Mouse (Mus musculus) testis, adult 2 months (tissue): Measurements from ENCODE around the gene Cd36. TPM values are rescaled to one million over a fixed set of nuclear protein-coding genes. Genes with fewer than 3 reads are reported as not detected.

ENCODE experiments used
- H3K27ac ChIP-seq: fragments of 200-500 bp; 2 replicates; pipeline ENCODE4 v1.5.1; 2012; ENCODE audit warnings: low read depth, low read length; ENCODE audit not compliant: control insufficient read depth, insufficient read depth
- H3K27me3 ChIP-seq: fragments of 200-500 bp; 2 replicates; pipeline ENCODE4 v1.6.1; 2012; ENCODE audit warnings: mild to moderate bottlenecking, low read length, moderate library complexity; ENCODE audit not compliant: control insufficient read depth, insufficient read depth
- H3K36me3 ChIP-seq: fragments of 200-500 bp; 2 replicates; pipeline ENCODE4 v1.6.1; 2012; ENCODE audit warnings: mild to moderate bottlenecking, low read length; ENCODE audit not compliant: control insufficient read depth, insufficient read depth
- H3K4me1 ChIP-seq: fragments of 200-500 bp; 2 replicates; pipeline ENCODE4 v1.6.1; 2012; ENCODE audit warnings: low read length; ENCODE audit not compliant: control insufficient read depth, insufficient read depth
- H3K4me3 ChIP-seq: fragments of 200-500 bp; 2 replicates; pipeline ENCODE4 v1.5.1; 2012; ENCODE audit warnings: low read depth, mild to moderate bottlenecking, low read length, moderate library complexity, mixed read lengths; ENCODE audit not compliant: control insufficient read depth
- CTCF ChIP-seq: fragments of 200-500 bp; IDR thresholded peaks from 2 replicates; pipeline ENCODE4 v1.5.1; 2012; ENCODE audit warnings: low read depth, mild to moderate bottlenecking, inconsistent platforms, low read length, moderate library complexity; ENCODE audit not compliant: control insufficient read depth, insufficient read depth, insufficient replicate concordance
- POLR2A ChIP-seq: fragments of 200-500 bp; IDR thresholded peaks from 2 replicates; pipeline ENCODE4 v1.6.1; 2012; ENCODE audit warnings: low read depth, mild to moderate bottlenecking, inconsistent platforms, low read length, moderate library complexity; ENCODE audit not compliant: control insufficient read depth
- polyA plus RNA-seq: library from polyadenylated mRNA; depleted of rRNA; stranded (reverse); fragments of >200 nt; gene quantifications from 2 replicates; pipeline ENCODE4 v1.2.3, GENCODE M21; 2012

Gene Cd36
- polyA plus RNA-seq, 1 experiment: 5.0 TPM

DNA sequence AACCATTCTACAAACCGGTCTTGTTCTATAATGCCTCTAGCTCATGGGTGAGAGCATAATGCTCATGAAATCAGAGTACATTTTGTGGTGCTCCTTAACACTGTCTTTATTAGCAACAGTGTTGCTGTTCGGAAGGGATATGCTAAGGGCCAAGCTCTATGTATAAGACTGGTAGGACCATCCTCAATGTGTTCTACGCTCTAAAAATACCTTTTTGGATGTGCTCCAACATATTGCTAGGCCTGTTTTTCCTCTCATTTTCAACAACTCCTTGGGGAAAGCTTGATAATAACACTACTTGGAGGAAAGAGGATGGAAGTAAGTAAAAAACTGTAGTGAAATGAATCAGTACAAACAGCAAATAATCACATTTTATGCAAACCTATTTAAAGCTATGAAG lies 44.7 kb downstream of the Cd36 start:
- Histone ChIP-seq H3K27me3 (no peaks in the 10 kb centered on the region), H3K4me3 (no peak overlapping the region), H3K4me1 (no peaks in the 10 kb centered on the region), H3K27ac (no peak overlapping the region), H3K36me3 (no peaks in the 10 kb centered on the region)
- TF ChIP-seq POLR2A: no peak
- no peak for TF ChIP-seq CTCF

DNA sequence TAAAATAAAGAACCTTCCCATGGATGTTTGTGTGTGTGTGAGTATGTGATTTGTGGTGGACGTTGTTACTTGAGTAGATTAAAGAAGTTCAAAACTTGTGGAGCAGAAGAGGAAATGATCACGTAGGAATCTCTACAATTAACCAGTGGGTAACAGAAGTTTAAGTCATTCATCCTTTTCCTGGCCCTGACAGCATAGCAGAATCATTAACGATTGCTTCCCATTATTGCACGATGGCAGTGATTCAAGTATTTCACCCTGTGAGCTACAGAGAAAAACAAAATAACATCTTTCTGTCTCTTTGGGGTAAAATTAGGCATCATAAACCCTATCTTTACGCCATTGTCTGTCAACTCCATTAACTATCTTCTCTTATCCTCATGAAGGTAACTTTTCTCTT lies 45.3 kb downstream of the Cd36 start:
- Histone ChIP-seq H3K4me3 (no peak overlapping the region), H3K4me1 (no peaks in the 10 kb centered on the region), H3K36me3 (no peaks in the 10 kb centered on the region), H3K27ac (no peak overlapping the region), H3K27me3 (no peaks in the 10 kb centered on the region)
- TF ChIP-seq POLR2A: no peak
- no peak for TF ChIP-seq CTCF

DNA sequence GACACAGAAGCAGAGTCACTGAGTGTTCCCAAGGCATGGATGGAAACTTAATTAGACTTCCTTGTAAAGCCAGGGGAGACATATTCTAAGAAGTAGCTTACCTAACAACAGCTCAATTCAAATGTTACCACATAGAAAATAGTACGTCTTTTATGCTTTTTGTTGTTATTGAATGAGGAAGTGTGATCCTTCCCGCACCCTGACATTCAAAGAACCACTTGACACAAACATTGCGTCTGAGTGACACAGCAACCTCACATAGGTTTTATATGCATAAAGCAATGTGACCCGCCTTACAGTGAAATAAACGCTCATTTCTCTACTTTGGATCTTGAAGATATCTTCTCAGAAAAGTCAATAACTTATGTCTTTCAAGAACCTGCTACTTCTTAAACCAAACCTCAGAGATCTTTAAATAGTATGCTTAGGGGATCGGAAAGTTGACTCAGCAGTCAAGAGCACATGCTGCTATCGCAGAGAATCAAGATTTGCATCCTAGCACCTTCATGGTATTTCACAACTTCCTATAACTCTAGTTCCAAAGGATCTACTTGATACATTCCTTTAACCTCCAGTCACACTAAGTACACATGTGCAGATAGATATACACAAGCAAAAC lies 46.4 kb downstream of the Cd36 start:
- TF ChIP-seq CTCF (no peak), POLR2A (no peak)
- Histone ChIP-seq H3K4me3 (no peak overlapping the region), H3K27ac (no peak overlapping the region), H3K36me3 (no peaks in the 10 kb centered on the region), H3K4me1 (no peaks in the 10 kb centered on the region), H3K27me3 (no peaks in the 10 kb centered on the region)

DNA sequence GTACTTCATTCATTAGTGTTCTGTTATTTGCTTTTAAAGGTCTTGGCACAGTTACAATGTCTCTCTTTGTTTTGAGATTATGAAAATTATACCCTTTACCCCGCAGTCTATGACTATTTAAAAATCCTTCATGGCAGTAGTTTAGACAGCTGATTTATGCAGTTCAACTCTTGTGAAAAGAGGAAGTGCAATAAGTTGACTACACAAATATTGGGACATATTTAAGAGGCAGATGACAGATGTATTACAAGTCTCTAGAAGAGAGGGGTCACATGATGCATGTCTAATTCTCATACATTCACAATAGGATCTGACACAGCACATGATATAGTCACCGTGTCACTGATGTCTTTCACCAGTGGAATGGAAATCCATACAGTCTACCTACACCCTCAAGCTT lies 49.1 kb downstream of the Cd36 start:
- H3K4me3 ChIP-seq: no peak overlapping the region

DNA sequence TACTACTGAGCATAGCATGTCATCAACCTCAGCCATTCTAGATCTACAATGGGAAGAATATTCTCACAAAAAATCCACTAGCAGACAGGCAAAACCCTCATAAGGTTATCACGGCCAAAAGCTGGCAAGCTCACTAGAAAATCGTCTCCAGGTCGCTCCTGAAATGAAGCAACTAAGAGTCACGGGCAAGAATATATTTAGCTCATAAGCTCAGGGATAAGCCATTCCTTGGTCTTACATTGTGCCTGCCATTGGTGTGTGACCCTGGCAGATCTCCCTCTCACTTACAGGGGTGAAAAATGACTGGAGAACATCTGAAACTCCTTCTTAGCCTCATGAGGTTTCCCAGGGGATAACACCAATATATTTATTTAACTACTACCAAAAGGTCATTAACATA lies 52.2 kb downstream of the Cd36 start:
- H3K4me3 ChIP-seq: no peak overlapping the region
- no peaks in the 10 kb centered on the region for H3K27me3 ChIP-seq
- no peak overlapping the region for H3K27ac ChIP-seq
- no peak for TF ChIP-seq CTCF
- no peak for TF ChIP-seq POLR2A
- H3K4me1 ChIP-seq: no peaks in the 10 kb centered on the region
- no peaks in the 10 kb centered on the region for H3K36me3 ChIP-seq

More for the DNA sequence above, 49.1 kb downstream of the Cd36 start:
- no peaks in the 10 kb centered on the region for H3K27me3 ChIP-seq
- H3K36me3 ChIP-seq: no peaks in the 10 kb centered on the region
- no peaks in the 10 kb centered on the region for H3K4me1 ChIP-seq
- TF ChIP-seq POLR2A: no peak
- no peak for TF ChIP-seq CTCF
- H3K27ac ChIP-seq: no peak overlapping the region

DNA sequence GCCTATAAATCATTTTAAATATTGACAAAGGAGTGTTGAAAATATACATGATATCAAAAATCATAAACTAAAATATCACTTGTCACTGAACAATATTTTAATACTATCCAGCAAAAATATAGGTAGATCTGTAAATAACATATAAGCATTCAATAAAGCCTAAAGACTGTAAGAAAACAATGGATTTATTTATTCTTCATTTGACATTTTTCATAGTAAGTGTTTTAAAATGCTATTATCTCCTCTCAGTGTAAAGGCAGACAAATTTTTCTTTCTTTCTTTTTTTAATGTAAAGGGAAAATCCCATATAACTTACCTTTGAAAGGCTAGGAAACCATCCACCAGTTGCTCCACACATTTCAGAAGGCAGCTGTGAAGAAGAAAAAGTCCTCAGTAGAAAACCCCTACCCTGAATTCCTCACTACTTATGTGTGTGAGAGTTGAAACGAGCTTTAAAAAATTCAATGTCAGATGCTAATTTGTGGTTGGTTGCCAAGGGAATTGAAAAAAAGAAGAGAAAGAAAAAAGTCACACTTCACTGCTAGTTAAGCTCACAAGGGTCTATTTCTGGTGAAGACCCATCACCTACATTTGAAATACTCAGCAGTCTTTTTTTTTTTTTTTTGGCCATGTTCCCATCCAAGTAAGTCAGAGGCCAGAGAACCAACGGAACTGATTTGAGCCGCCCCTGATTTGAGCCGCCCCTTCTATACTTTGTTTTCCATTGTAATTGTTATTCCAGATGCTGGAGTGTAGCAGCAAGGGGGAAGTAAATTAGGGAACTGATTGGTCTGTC lies 53.1 kb downstream of the Cd36 start:
- no peaks in the 10 kb centered on the region for H3K27me3 ChIP-seq
- H3K4me1 ChIP-seq: no peaks in the 10 kb centered on the region
- no peaks in the 10 kb centered on the region for H3K36me3 ChIP-seq
- no peak overlapping the region for H3K4me3 ChIP-seq
- no peak overlapping the region for H3K27ac ChIP-seq
- TF ChIP-seq POLR2A: no peak
- TF ChIP-seq CTCF: no peak

DNA sequence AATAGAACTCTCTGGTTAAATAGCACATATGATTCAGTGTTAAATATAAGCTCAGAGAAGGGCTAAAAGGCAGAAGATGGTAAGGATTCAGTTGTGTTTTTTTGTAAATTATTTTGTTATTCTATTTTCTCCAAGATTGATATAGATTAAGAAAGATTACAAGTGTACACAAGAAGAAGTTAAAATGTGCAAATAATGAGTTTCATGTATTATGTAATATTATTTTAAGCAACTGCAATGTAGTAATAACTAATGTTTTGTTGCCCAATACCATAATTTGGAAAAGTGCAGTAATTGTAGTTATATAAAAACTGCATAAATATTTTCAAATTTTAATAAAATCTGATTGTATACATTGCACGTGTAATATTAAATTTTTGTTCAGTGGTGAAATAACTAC lies 54.8 kb downstream of the Cd36 start:
- TF ChIP-seq CTCF (no peak), POLR2A (no peak)
- no peaks in the 10 kb centered on the region for H3K4me1 ChIP-seq
- H3K27me3 ChIP-seq: no peaks in the 10 kb centered on the region
- H3K4me3 ChIP-seq: no peak overlapping the region
- H3K36me3 ChIP-seq: no peaks in the 10 kb centered on the region
- no peak overlapping the region for H3K27ac ChIP-seq
